Mouse (Mus musculus): ENCODE data around the gene Cacng1. TPM values are rescaled to one million over a fixed set of nuclear protein-coding genes. Genes with fewer than 3 reads are reported as not detected.

Cacng1 gene
- polyA plus RNA-seq, 2 experiments = 13.1 to 14.4 TPM

GRCm38 (mm10) chr11:107682694-107683355, 33.5 kb downstream of the Cacng1 start:
- Histone ChIP-seq H3K9ac (ENCODE audit: low read depth, low read length, severe bottlenecking) (no peak overlapping the region), H3K36me3 (ENCODE audit: control insufficient read depth, insufficient read depth, low read length) (peaks cover 23% of the 10 kb centered on the region), H3K9me3 (ENCODE audit: control insufficient read depth, low read length) (no peaks in the 10 kb centered on the region), H3K4me3 (replicated peaks; ENCODE audit: low read length) (no peak overlapping the region), H3K27me3 (ENCODE audit: control insufficient read depth, insufficient read depth, low read length) (no peaks in the 10 kb centered on the region), H3K27ac (replicated peaks; ENCODE audit: low read depth, low read length) (no peak overlapping the region), H3K4me2 (replicated peaks; ENCODE audit: low read depth, low read length, severe bottlenecking) (no peak overlapping the region), H3K4me1 (ENCODE audit: control insufficient read depth, insufficient read depth, low read length) (no peaks in the 10 kb centered on the region)
- 77% methylated on average over 9 of the region's 9 CpGs for WGBS
- ATAC-seq (ENCODE audit: low FRiP score, low read depth) = no peak
- TF ChIP-seq POLR2A (IDR thresholded peaks at IDR 0.05; ENCODE audit: borderline replicate concordance, extremely low read depth, insufficient read depth, insufficient read length) = no peak
- no peak for DNase-seq (ENCODE audit: low spot score)

GRCm38 (mm10) chr11:107676207-107676940, 39.9 kb downstream of the Cacng1 start:
- Histone ChIP-seq H3K36me3 (ENCODE audit: control insufficient read depth, insufficient read depth, low read length) (peaks cover 38% of the 10 kb centered on the region), H3K4me2 (replicated peaks; ENCODE audit: low read depth, low read length, severe bottlenecking) (no peak overlapping the region), H3K4me1 (ENCODE audit: control insufficient read depth, insufficient read depth, low read length) (no peaks in the 10 kb centered on the region), H3K27ac (replicated peaks; ENCODE audit: low read depth, low read length) (no peak overlapping the region), H3K4me3 (replicated peaks; ENCODE audit: low read length) (no peak overlapping the region), H3K9ac (ENCODE audit: low read depth, low read length, severe bottlenecking) (no peak overlapping the region), H3K9me3 (ENCODE audit: control insufficient read depth, low read length) (no peaks in the 10 kb centered on the region), H3K27me3 (ENCODE audit: control insufficient read depth, insufficient read depth, low read length) (no peaks in the 10 kb centered on the region)
- 79% methylated on average over 17 of the region's 17 CpGs for WGBS
- DNase-seq (ENCODE audit: low spot score) (no peak), ATAC-seq (ENCODE audit: low FRiP score, low read depth) (no peak)
- no peak for TF ChIP-seq POLR2A (IDR thresholded peaks at IDR 0.05; ENCODE audit: borderline replicate concordance, extremely low read depth, insufficient read depth, insufficient read length)

GRCm38 (mm10) chr11:107675246-107675645, 41.1 kb downstream of the Cacng1 start:
- Histone ChIP-seq H3K9ac (ENCODE audit: low read depth, low read length, severe bottlenecking) (no peak overlapping the region), H3K9me3 (ENCODE audit: control insufficient read depth, low read length) (no peaks in the 10 kb centered on the region), H3K27me3 (ENCODE audit: control insufficient read depth, insufficient read depth, low read length) (no peaks in the 10 kb centered on the region), H3K27ac (replicated peaks; ENCODE audit: low read depth, low read length) (no peak overlapping the region), H3K36me3 (ENCODE audit: control insufficient read depth, insufficient read depth, low read length) (peaks cover 49% of the 10 kb centered on the region), H3K4me3 (replicated peaks; ENCODE audit: low read length) (no peak overlapping the region), H3K4me1 (ENCODE audit: control insufficient read depth, insufficient read depth, low read length) (no peaks in the 10 kb centered on the region), H3K4me2 (replicated peaks; ENCODE audit: low read depth, low read length, severe bottlenecking) (no peak overlapping the region)
- DNase-seq (ENCODE audit: low spot score) = no peak
- ATAC-seq (ENCODE audit: low FRiP score, low read depth) = no peak
- no peak for TF ChIP-seq POLR2A (IDR thresholded peaks at IDR 0.05; ENCODE audit: borderline replicate concordance, extremely low read depth, insufficient read depth, insufficient read length)
- WGBS = 94% methylated on average over 10 of the region's 10 CpGs

- DNase-seq (ENCODE audit: low spot score) = no peak
- no peak for ATAC-seq (ENCODE audit: low FRiP score, low read depth)
- no peaks in the 10 kb centered on the region for H3K9me3 ChIP-seq (ENCODE audit: control insufficient read depth, low read length)
- TF ChIP-seq POLR2A (IDR thresholded peaks at IDR 0.05; ENCODE audit: borderline replicate concordance, extremely low read depth, insufficient read depth, insufficient read length) = no peak
- H3K36me3 ChIP-seq (ENCODE audit: control insufficient read depth, insufficient read depth, low read length) = peaks cover 55% of the 10 kb centered on the region
- no peaks in the 10 kb centered on the region for H3K4me1 ChIP-seq (ENCODE audit: control insufficient read depth, insufficient read depth, low read length)
- no peak overlapping the region for H3K4me2 ChIP-seq (replicated peaks; ENCODE audit: low read depth, low read length, severe bottlenecking)
- WGBS = 90% methylated on average over 8 of the region's 8 CpGs
- H3K4me3 ChIP-seq (replicated peaks; ENCODE audit: low read length) = no peak overlapping the region
- no peak overlapping the region for H3K9ac ChIP-seq (ENCODE audit: low read depth, low read length, severe bottlenecking)
- no peak overlapping the region for H3K27ac ChIP-seq (replicated peaks; ENCODE audit: low read depth, low read length)
- H3K27me3 ChIP-seq (ENCODE audit: control insufficient read depth, insufficient read depth, low read length) = no peaks in the 10 kb centered on the region
These were observed 41.7 kb downstream of the Cacng1 start for GRCm38 (mm10) chr11:107674601-107675000.

- H3K4me3 ChIP-seq (replicated peaks; ENCODE audit: low read length) = no peak overlapping the region
- DNase-seq (ENCODE audit: low spot score) (no peak), ATAC-seq (ENCODE audit: low FRiP score, low read depth) (no peak)
- H3K9ac ChIP-seq (ENCODE audit: low read depth, low read length, severe bottlenecking) = no peak overlapping the region
- H3K27me3 ChIP-seq (ENCODE audit: control insufficient read depth, insufficient read depth, low read length) = no peaks in the 10 kb centered on the region
- H3K4me2 ChIP-seq (replicated peaks; ENCODE audit: low read depth, low read length, severe bottlenecking) = no peak overlapping the region
- TF ChIP-seq POLR2A (IDR thresholded peaks at IDR 0.05; ENCODE audit: borderline replicate concordance, extremely low read depth, insufficient read depth, insufficient read length) = no peak
- no peak overlapping the region for H3K27ac ChIP-seq (replicated peaks; ENCODE audit: low read depth, low read length)
- H3K36me3 ChIP-seq (ENCODE audit: control insufficient read depth, insufficient read depth, low read length) = peaks cover 60% of the 10 kb centered on the region
- no peaks in the 10 kb centered on the region for H3K4me1 ChIP-seq (ENCODE audit: control insufficient read depth, insufficient read depth, low read length)
- WGBS = 86% methylated on average over 5 of the region's 5 CpGs
- H3K9me3 ChIP-seq (ENCODE audit: control insufficient read depth, low read length) = no peaks in the 10 kb centered on the region
These were observed 42.3 kb downstream of the Cacng1 start for GRCm38 (mm10) chr11:107674006-107674405.

Data from limb, embryonic 14.5 days (tissue).